Mouse (Mus musculus) limb, embryonic 10.5 days (tissue): ENCODE measurements around the gene Pgm2. TPM values are rescaled to one million over a fixed set of nuclear protein-coding genes. Genes with fewer than 3 reads are reported as not detected.

ENCODE experiments used
- DNase-seq: peaks from one replicate; pipeline ENCODE4 v3.0.0-alpha.2; 2017; ENCODE audit warnings: low spot score
- H3K27ac ChIP-seq: fragments of 300-500 bp; sonication (generic); 2 replicates; pipeline ENCODE4 v1.5.1; 2016; ENCODE audit warnings: mild to moderate bottlenecking
- H3K27me3 ChIP-seq: fragments of 300-500 bp; sonication (generic); 2 replicates; pipeline ENCODE4 v1.6.1; 2016; ENCODE audit warnings: low read depth, mild to moderate bottlenecking; ENCODE audit not compliant: poor library complexity, severe bottlenecking
- H3K36me3 ChIP-seq: fragments of 300-500 bp; sonication (generic); 2 replicates; pipeline ENCODE4 v1.6.1; 2016; ENCODE audit warnings: mild to moderate bottlenecking, moderate library complexity
- H3K4me1 ChIP-seq: fragments of 300-500 bp; sonication (generic); 2 replicates; pipeline ENCODE4 v1.6.1; 2016
- H3K4me3 ChIP-seq: fragments of 300-500 bp; sonication (generic); 2 replicates; pipeline ENCODE4 v1.5.1; 2016; ENCODE audit warnings: mild to moderate bottlenecking, moderate library complexity
- H3K9me3 ChIP-seq: fragments of 300-500 bp; sonication (generic); replicated peaks from 2 replicates; pipeline ENCODE4 v1.6.1; 2016; ENCODE audit warnings: mild to moderate bottlenecking
- WGBS: fragments of 180-500 bp; shearing (Covaris S2); methylation state at CpG from one replicate; pipeline ENCODE4 v1.1.7; 2016; 5-methylcytosine and 5-hydroxymethylcytosine counted together
- polyA plus RNA-seq: library from polyadenylated mRNA; unstranded; fragments of >200 nt; fragmentation: Nextera tagmentation; extraction: Ambion mirVana; gene quantifications from 2 replicates; pipeline ENCODE4 v1.2.1, GENCODE M21; 2016

The Pgm2 gene
- polyA plus RNA-seq, 1 experiment from 2014 or later = 26.8 TPM

DNA sequence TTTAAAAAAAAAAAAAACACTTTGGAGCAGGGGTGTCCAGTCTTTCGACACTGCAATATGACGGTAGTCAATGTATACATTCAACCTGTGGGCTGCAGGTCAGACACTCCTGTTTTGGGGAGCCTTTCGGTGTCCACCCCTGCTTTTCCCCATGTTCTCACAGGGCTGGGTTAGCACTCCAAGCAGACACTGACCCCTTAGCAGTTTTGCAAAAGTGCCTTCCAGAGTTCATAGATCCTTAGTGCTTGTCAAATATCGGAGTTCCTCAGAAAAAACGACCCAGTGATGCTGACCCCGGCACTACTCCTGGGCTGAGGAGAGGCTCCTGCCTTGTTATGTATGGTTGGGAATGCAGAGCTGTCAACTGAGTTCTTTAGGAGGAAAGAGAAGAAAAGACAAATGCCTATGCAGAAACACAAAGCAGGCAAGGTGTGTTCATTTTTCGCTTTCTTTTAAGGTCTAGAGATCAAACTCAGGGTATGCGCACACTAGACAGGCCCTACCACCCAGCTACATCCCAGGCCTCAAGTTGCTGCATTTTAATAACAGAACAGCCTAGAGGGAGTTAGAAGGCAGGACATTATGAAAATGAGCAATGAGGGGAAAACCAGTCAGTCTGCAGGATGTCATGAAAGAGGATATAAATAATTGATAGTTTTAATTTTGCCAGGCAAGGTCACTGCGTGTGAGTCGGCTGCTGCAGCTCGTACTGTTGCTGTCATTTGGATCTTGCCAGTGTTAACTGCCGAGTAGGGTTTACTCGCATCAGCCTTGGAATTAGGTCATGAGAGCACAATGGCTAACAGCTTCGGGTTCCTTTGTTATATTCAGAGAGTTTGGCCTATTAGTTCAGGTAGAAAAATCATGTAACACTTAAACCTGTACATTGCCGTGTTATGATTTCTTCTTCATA lies 9.0 kb upstream of the Pgm2 start:
- DNase-seq = no peak
- H3K9me3 ChIP-seq = no peaks in the 10 kb centered on the region
- no peaks in the 10 kb centered on the region for H3K27me3 ChIP-seq
- no peak overlapping the region for H3K4me3 ChIP-seq
- no peaks in the 10 kb centered on the region for H3K36me3 ChIP-seq
- H3K27ac ChIP-seq = no peak overlapping the region
- WGBS = 79% methylated on average over 15 of the region's 15 CpGs
- H3K4me1 ChIP-seq = peaks cover 11% of the 10 kb centered on the region

DNA sequence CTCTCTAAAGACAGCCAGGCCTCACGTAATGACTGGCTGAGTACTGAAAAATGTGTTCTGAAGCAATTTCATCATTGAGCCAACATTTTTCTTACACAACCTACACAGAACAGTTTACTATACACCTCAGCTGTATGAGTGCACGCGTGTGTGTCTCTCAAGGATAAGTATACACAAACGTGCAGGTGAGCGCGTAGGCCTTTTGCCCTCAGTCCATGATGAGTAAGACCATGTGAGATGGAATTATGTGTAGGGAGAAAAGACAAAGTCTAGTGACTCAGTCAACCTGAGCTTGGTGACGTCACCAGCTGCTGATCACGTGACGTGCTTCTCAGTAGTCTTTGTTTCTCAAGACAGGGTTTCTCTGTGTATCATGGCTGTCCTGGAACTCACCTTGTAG lies 7.3 kb upstream of the Pgm2 start:
- Histone ChIP-seq H3K9me3 (no peaks in the 10 kb centered on the region), H3K4me1 (peaks cover 5% of the 10 kb centered on the region; the same call in 1 of the 2 replicates), H3K27me3 (no peaks in the 10 kb centered on the region), H3K27ac (no peak overlapping the region), H3K36me3 (no peaks in the 10 kb centered on the region), H3K4me3 (no peak overlapping the region)
- no peak for DNase-seq
- WGBS = 96% methylated on average over 9 of the region's 9 CpGs

- no peak for DNase-seq
- Histone ChIP-seq H3K27ac (no peak overlapping the region), H3K4me3 (no peak overlapping the region), H3K27me3 (no peaks in the 10 kb centered on the region), H3K4me1 (peaks cover 6% of the 10 kb centered on the region), H3K36me3 (no peaks in the 10 kb centered on the region), H3K9me3 (no peaks in the 10 kb centered on the region)
- 86% methylated on average over 9 of the region's 9 CpGs for WGBS
Measured at GRCm38 (mm10) chr5:64088740-64089139, 4.0 kb upstream of the Pgm2 start.

DNA sequence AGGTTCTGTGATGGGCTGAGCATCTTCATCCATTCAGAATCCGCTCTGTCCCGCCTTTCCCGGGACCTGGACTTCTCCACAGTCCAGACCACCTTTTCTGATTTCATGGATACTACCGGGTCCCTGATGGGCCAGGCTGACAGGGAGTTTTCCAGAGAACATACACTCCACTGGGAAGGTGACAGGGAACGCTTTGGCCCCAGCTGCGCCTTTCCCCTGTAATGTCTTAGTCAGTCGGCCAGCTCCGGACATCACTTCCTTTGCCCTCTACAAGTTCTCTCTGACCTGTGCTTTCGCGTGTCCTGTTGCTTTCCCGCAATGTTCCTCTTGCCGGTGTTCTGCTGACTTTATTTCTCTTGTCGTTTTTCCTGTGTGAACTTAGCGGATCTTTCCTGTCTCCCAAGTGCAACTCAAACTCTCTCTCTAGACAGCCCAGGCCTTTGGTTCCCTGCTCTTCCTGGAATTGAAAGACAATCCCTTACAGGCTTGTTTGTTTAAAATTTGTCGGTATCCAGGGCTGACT lies 660 bp downstream of the Pgm2 start:
- no peaks in the 10 kb centered on the region for H3K9me3 ChIP-seq
- peak overlapping the region; percentile 87 for H3K4me3 ChIP-seq
- peaks cover 14% of the 10 kb centered on the region for H3K4me1 ChIP-seq
- peak overlapping the region; percentile 87 for H3K27ac ChIP-seq
- DNase-seq = no peak
- peaks cover 13% of the 10 kb centered on the region for H3K36me3 ChIP-seq
- H3K27me3 ChIP-seq = no peaks in the 10 kb centered on the region
- 4% methylated on average over 15 of the region's 15 CpGs for WGBS

GRCm38 (mm10) chr5:64095342-64095993 lies 2.7 kb downstream of the Pgm2 start:
- no peak overlapping the region for H3K27ac ChIP-seq
- 76% methylated on average over 5 of the region's 5 CpGs for WGBS
- no peak overlapping the region for H3K4me3 ChIP-seq
- H3K9me3 ChIP-seq = no peaks in the 10 kb centered on the region
- peaks cover 15% of the 10 kb centered on the region for H3K36me3 ChIP-seq
- peaks cover 14% of the 10 kb centered on the region for H3K4me1 ChIP-seq
- no peak for DNase-seq
- H3K27me3 ChIP-seq = no peaks in the 10 kb centered on the region

- no peak for DNase-seq
- H3K27ac ChIP-seq = no peak overlapping the region
Measured at GRCm38 (mm10) chr5:64101993-64102716, 9.4 kb downstream of the Pgm2 start.

GRCm38 (mm10) chr5:64102717-64103075 lies 9.9 kb downstream of the Pgm2 start:
- DNase-seq = no peak
- Histone ChIP-seq H3K27ac (no peak overlapping the region), H3K27me3 (no peaks in the 10 kb centered on the region), H3K36me3 (peaks cover 45% of the 10 kb centered on the region), H3K4me3 (no peak overlapping the region), H3K4me1 (no peaks in the 10 kb centered on the region), H3K9me3 (no peaks in the 10 kb centered on the region)
- 84% methylated on average over 7 of the region's 7 CpGs for WGBS

More at GRCm38 (mm10) chr5:64101993-64102716, 9.4 kb downstream of the Pgm2 start:
- Histone ChIP-seq H3K4me3 (no peak overlapping the region), H3K9me3 (no peaks in the 10 kb centered on the region), H3K36me3 (peaks cover 43% of the 10 kb centered on the region), H3K4me1 (no peaks in the 10 kb centered on the region), H3K27me3 (no peaks in the 10 kb centered on the region)
- 92% methylated on average over 9 of the region's 9 CpGs for WGBS

- Histone ChIP-seq H3K9me3 (no peaks in the 10 kb centered on the region), H3K27me3 (no peaks in the 10 kb centered on the region), H3K27ac (no peak overlapping the region), H3K4me1 (no peaks in the 10 kb centered on the region; the same call in 1 of the 2 replicates), H3K36me3 (peaks cover 60% of the 10 kb centered on the region), H3K4me3 (no peak overlapping the region)
- WGBS = 93% methylated on average over 11 of the region's 11 CpGs
- no peak for DNase-seq
Measured at GRCm38 (mm10) chr5:64107596-64108289, 15.0 kb downstream of the Pgm2 start.

DNA sequence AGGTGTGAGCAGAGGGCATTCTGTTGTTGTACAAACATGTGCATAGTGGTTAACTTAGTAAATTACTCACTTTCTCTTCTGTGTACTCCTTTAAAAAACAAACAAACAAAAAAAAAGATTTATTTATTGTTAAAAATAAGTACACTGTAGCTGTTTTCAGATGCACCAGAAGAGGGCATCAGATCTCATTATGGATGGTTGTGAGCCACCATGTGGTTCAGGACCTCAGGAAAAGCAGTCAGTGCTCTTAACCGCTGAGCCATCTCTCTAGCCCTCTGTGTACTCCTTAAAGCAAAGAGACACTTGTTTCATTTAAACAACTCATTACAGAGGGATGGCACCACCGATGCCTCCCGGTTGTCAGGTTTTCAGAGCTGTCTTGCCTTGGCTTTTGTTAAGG lies 16.5 kb downstream of the Pgm2 start:
- H3K9me3 ChIP-seq = no peaks in the 10 kb centered on the region
- H3K36me3 ChIP-seq = peaks cover 62% of the 10 kb centered on the region
- WGBS = 60% methylated on average over 3 of the region's 3 CpGs
- H3K27ac ChIP-seq = no peak overlapping the region
- H3K4me1 ChIP-seq = no peaks in the 10 kb centered on the region; the same call in 1 of the 2 replicates
- H3K4me3 ChIP-seq = no peak overlapping the region
- no peaks in the 10 kb centered on the region for H3K27me3 ChIP-seq
- DNase-seq = no peak

GRCm38 (mm10) chr5:64112360-64112759 lies 19.6 kb downstream of the Pgm2 start:
- DNase-seq = no peak
- WGBS = 89% methylated on average over 3 of the region's 3 CpGs
- Histone ChIP-seq H3K9me3 (no peaks in the 10 kb centered on the region), H3K4me1 (no peaks in the 10 kb centered on the region; the same call in 1 of the 2 replicates), H3K4me3 (no peak overlapping the region), H3K27ac (no peak overlapping the region), H3K27me3 (no peaks in the 10 kb centered on the region), H3K36me3 (peaks cover 76% of the 10 kb centered on the region)

DNA sequence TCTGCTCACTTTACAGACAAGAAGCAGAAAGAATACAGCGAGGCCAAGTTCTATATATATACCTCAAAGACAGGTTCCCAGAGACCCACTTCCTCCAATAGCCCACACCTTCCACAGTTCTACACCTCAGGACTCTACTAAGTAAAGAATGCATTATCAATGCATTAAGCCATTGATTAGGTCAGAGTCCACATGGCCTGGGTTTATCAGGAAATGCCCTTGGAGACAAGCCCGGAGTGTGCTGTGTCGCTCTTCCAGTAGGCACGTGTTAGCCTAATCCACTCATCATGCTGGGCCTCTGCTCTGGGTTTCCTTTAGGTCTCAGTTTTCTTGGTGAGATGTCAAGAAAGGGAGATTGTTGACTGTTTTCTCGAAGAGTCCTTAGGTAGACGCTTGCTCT lies 21.5 kb downstream of the Pgm2 start:
- H3K4me3 ChIP-seq = no peak overlapping the region
- H3K4me1 ChIP-seq = no peaks in the 10 kb centered on the region; the same call in 1 of the 2 replicates
- H3K27me3 ChIP-seq = no peaks in the 10 kb centered on the region
- peaks cover 64% of the 10 kb centered on the region for H3K36me3 ChIP-seq
- no peak overlapping the region for H3K27ac ChIP-seq
- no peak for DNase-seq
- no peaks in the 10 kb centered on the region for H3K9me3 ChIP-seq
- 96% methylated on average over 6 of the region's 6 CpGs for WGBS

DNA sequence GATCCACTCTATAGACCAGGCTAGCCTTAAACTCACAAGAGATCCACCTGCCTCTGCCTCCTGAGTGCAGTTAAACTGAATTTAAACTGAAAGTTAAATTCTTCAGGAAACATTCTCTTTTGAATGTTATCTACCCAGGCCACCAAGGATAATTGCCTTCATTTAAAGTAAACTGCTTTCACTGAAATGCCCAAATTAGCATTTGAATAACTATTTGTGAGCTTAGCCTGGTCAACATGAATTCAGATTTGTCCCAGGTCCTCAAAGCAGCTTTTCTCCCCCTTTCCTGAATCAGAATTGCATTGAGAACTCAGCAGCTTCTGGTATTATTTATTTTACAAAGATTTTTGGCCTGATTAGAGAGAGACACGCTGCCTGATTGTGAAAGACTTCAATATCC lies 24.4 kb downstream of the Pgm2 start:
- no peaks in the 10 kb centered on the region for H3K27me3 ChIP-seq
- 94% methylated on average over 1 of the region's 1 CpGs for WGBS
- no peaks in the 10 kb centered on the region for H3K4me1 ChIP-seq
- H3K4me3 ChIP-seq = no peak overlapping the region
- DNase-seq = no peak
- peaks cover 49% of the 10 kb centered on the region for H3K36me3 ChIP-seq
- no peak overlapping the region for H3K27ac ChIP-seq
- no peaks in the 10 kb centered on the region for H3K9me3 ChIP-seq
